Mouse (Mus musculus) liver, embryonic 11.5 days (tissue): ENCODE measurements around the gene Nfib. TPM values are rescaled to one million over a fixed set of nuclear protein-coding genes. Genes with fewer than 3 reads are reported as not detected.

Source experiments
- ATAC-seq: fragments of 200-750 bp; cut with Nextera tagmentation; replicated peaks from 2 replicates; pipeline ENCODE4 v1.8.0; 2017; ENCODE audit warnings: moderate number of reproducible peaks, mild to moderate bottlenecking, moderate TSS enrichment, moderate library complexity; ENCODE audit not compliant: low FRiP score
- DNase-seq: peaks from one replicate; pipeline ENCODE4 v3.0.0-alpha.2; 2017; ENCODE audit warnings: low spot score
- H3K27ac ChIP-seq: fragments of 300-500 bp; sonication (generic); 2 replicates; pipeline ENCODE4 v1.5.1; 2014; ENCODE audit warnings: mild to moderate bottlenecking, low read depth, low read length, control low read depth
- H3K27me3 ChIP-seq: fragments of 300-500 bp; sonication (generic); replicated peaks from 2 replicates; pipeline ENCODE4 v1.6.1; 2014; ENCODE audit warnings: low read length, mixed read lengths; ENCODE audit not compliant: control insufficient read depth, insufficient read depth
- H3K36me3 ChIP-seq: fragments of 300-500 bp; sonication (generic); 2 replicates; pipeline ENCODE4 v1.6.1; 2014; ENCODE audit warnings: mild to moderate bottlenecking, low read length, moderate library complexity, mixed read lengths; ENCODE audit not compliant: control insufficient read depth, insufficient read depth
- H3K4me1 ChIP-seq: fragments of 300-500 bp; sonication (generic); replicated peaks from 2 replicates; pipeline ENCODE4 v1.6.1; 2014; ENCODE audit warnings: low read length, mixed read lengths; ENCODE audit not compliant: control insufficient read depth, insufficient read depth
- H3K4me2 ChIP-seq: fragments of 300-500 bp; sonication (generic); 2 replicates; pipeline ENCODE4 v1.6.1; 2014; ENCODE audit warnings: mild to moderate bottlenecking, control low read depth, moderate library complexity
- H3K4me3 ChIP-seq: fragments of 300-500 bp; sonication (generic); 2 replicates; pipeline ENCODE4 v1.5.1; 2014; ENCODE audit warnings: low read depth, low read length, control low read depth
- H3K9ac ChIP-seq: fragments of 300-500 bp; sonication (generic); 2 replicates; pipeline ENCODE4 v1.6.1; 2014; ENCODE audit warnings: low read depth, low read length, control low read depth
- H3K9me3 ChIP-seq: fragments of 300-500 bp; sonication (generic); 2 replicates; pipeline ENCODE4 v1.6.1; 2016; ENCODE audit warnings: low read length, inconsistent platforms, mixed read lengths; ENCODE audit not compliant: control insufficient read depth
- WGBS: fragments of 180-500 bp; shearing (Covaris S2); extraction: QIAGEN DNeasy Blood & Tissue Kit; methylation state at CpG from one replicate; pipeline ENCODE4 v1.1.7; 2014; 5-methylcytosine and 5-hydroxymethylcytosine counted together
- polyA plus RNA-seq: library from polyadenylated mRNA; unstranded; fragments of >200 nt; fragmentation: Nextera tagmentation; extraction: Ambion mirVana; gene quantifications from 2 replicates; pipeline ENCODE4 v1.2.1, GENCODE M21; 2014

Gene Nfib
- polyA plus RNA-seq, 1 experiment from 2014 or later, result 26.9 TPM

DNA sequence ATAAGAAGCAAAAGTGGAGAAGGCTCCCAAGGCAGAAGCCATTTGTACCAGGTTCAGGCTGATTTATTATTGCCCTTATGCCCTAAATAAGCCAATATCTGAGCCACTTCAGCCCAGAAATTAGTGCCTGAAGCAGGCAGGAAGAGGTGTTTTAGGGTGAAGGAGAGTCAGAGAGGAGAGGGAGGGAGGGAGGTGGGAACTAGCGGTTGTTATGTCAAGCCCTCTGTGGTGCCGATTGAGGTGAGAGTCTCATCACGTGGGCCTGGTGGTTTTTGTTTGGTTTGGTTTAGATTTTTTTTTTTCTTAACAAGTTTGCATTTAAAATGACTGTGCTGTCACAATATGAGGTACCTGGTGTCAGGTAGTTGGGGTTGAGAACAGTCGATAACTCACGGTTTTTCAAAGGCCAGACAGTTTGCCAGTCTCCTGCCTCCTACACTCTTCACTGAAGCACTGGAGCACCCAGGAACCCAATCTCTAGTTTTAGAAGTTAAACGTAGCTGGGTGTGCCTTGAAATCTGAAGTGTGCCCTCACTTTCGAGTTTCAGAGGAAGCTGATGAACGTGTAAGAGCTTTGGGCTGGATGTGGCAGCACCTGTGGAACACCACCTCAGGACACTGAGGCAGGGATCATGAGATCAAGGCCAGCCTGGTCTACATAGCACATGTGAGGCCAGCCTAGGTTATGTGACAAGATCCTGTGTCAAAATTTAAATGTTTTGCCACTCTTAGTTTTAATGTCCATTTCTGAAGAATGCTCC, 81.1 kb downstream of the Nfib start:
- Histone ChIP-seq H3K9ac (no peak overlapping the region), H3K27ac (no peak overlapping the region), H3K4me1 (peaks cover 18% of the 10 kb centered on the region), H3K36me3 (no peaks in the 10 kb centered on the region), H3K4me2 (no peak overlapping the region), H3K9me3 (no peaks in the 10 kb centered on the region), H3K27me3 (no peaks in the 10 kb centered on the region), H3K4me3 (no peak overlapping the region)
- ATAC-seq (no peak), DNase-seq (no peak)
- WGBS, result 67% methylated on average over 8 of the region's 8 CpGs

DNA sequence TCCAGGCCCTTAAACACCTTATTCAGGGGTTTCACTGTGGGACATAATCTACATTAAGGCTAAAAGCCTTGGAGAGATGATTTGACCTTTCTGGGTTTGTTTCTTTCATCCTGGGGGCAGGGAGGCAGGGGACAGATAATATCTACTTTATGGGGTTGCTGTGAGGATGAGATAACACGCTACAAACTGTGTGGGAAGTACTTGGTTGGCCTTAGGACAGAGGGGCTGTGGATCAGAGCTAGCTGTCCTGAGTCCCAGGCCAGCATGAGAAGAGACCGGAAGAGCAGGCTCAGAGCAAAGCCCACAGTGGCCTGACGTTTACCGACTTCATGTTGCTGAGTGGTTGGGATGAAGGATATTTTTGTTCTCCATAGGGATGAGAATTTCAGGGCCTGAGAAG, 81.7 kb downstream of the Nfib start:
- no peak overlapping the region for H3K4me3 ChIP-seq
- H3K27ac ChIP-seq, result no peak overlapping the region
- WGBS, result 44% methylated on average over 4 of the region's 4 CpGs
- H3K36me3 ChIP-seq, result no peaks in the 10 kb centered on the region
- H3K9ac ChIP-seq, result no peak overlapping the region
- no peaks in the 10 kb centered on the region for H3K9me3 ChIP-seq
- no peak for DNase-seq
- H3K27me3 ChIP-seq, result no peaks in the 10 kb centered on the region
- H3K4me1 ChIP-seq, result peaks cover 18% of the 10 kb centered on the region
- ATAC-seq, result no peak
- H3K4me2 ChIP-seq, result no peak overlapping the region

DNA sequence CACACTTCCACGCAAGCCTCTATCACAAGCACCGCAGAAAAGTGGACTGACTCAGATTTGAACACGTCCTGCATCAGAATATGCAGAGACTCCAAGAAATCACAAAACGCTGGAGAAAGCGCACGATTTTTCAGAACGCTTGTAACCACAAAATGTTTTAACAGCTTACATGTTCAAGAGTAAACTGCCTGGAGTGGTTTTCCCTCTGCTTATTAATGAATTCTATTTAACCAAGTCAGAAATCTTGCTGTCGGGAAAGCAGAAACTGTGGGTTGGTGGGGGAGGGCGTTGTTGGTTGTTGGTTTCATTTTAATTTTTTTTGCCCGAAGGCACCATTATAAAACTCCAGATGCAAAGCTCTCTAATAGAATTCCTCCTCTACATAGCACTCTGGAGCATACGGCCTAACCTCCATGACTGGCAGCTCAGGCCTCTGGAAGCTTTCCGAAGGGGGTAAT, 82.4 kb downstream of the Nfib start:
- H3K4me1 ChIP-seq, result peaks cover 18% of the 10 kb centered on the region
- H3K36me3 ChIP-seq, result no peaks in the 10 kb centered on the region
- no peak overlapping the region for H3K9ac ChIP-seq
- peak overlapping the region; percentile 19; the same call in 1 of the 2 replicates for H3K27ac ChIP-seq
- H3K9me3 ChIP-seq, result no peaks in the 10 kb centered on the region
- WGBS, result 77% methylated on average over 12 of the region's 12 CpGs
- DNase-seq, result no peak
- H3K4me3 ChIP-seq, result no peak overlapping the region
- H3K4me2 ChIP-seq, result no peak overlapping the region
- no peaks in the 10 kb centered on the region for H3K27me3 ChIP-seq
- ATAC-seq, result no peak

DNA sequence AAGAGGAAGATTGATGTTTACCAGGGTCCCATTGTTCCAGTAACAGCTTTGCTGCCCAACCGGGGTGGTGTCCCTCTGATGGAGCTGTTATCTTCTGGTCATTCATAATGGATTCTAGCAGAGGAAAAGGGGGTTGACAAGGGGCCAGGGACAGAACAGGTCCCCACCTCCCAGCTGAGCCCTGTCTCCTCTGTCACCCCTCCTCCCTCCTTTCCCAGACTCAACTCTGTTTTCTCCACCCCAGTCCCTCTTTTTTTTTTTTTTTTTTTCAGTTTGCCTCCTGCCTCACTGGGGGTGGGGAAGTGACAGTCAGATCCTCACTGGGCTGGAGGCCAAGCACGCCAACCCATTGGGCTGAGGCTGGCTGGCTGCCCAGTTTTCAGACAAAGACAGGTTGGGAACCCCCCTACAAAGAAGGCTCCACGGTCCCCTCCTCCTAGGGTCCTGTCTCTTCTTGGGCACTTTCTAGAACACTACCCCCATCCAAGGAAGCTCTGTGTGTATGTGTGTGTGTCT, 83.2 kb downstream of the Nfib start:
- Histone ChIP-seq H3K36me3 (no peaks in the 10 kb centered on the region), H3K27me3 (no peaks in the 10 kb centered on the region), H3K4me3 (no peak overlapping the region), H3K9me3 (no peaks in the 10 kb centered on the region), H3K27ac (peak overlapping the region; percentile 5; the same call in 1 of the 2 replicates), H3K9ac (no peak overlapping the region), H3K4me1 (peaks cover 18% of the 10 kb centered on the region), H3K4me2 (0 out of 2 replicates have a peak overlapping the region, but pooled peaks have one; percentile 22)
- ATAC-seq, result peak; percentile 41
- 13% methylated on average over 3 of the region's 3 CpGs for WGBS
- no peak for DNase-seq

DNA sequence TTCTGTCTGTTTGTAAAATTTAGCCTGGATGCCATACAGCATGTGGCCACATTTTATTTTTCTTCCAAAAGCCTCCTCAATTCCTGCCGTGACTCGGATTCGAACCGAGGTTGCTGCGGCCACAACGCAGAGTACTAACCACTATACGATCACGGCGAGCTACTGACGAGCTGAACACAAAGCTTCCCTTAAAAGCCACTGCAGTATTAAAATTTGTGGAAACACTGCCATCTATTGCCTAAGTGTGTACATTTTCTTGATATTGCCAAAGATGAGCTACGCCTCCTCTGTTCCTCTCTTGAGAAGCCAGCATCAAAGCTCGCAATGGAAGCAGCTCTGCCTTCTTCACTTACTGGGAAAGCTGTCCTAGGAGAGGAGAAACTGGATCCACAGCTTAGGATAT, 86.0 kb downstream of the Nfib start:
- no peak overlapping the region for H3K9ac ChIP-seq
- no peak overlapping the region for H3K27ac ChIP-seq
- 52% methylated on average over 12 of the region's 12 CpGs for WGBS
- no peaks in the 10 kb centered on the region for H3K27me3 ChIP-seq
- H3K4me1 ChIP-seq, result peaks cover 18% of the 10 kb centered on the region
- DNase-seq (no peak), ATAC-seq (peak; percentile 42; the same call in 1 of the 2 replicates)
- no peaks in the 10 kb centered on the region for H3K9me3 ChIP-seq
- no peak overlapping the region for H3K4me2 ChIP-seq
- no peaks in the 10 kb centered on the region for H3K36me3 ChIP-seq
- H3K4me3 ChIP-seq, result no peak overlapping the region

DNA sequence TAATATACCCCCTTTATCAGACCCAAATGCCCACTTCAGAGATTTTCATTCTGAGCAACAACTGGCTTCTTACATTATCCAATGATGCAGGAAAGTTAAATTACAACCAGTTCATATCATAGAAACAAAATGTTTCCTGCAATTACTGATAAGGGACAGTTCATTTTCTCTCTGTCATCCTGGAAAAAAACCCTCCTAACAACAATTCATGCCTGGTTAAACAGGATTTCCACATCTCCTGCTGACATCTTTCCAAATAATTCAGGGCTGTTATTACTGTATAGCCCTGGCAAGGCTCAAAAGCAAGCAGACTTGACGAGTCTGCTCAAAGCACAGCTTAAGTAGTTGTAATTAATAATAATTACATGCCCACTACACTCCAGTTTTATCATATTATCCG, 86.5 kb downstream of the Nfib start:
- no peak for ATAC-seq
- H3K4me1 ChIP-seq, result peaks cover 18% of the 10 kb centered on the region

DNA sequence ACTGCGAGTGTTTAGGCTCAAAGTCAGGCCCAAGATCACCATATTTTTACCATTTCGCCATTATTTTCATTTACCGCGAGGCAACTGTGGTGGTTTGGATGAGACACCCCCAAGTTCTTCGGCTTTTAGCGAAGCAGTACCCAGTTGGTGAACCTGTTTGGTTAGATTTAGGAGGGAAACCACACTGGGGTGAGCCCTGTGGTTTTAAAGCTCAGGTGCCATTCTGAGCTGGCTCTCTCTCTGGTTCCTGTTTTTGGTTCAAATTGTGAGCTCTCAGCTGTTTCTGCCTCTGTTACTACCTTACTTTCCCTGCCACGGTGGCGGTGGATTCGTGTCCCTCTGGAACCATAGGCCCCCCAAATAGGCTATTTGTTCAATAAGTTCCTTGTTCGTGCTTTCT, 88.3 kb downstream of the Nfib start:
- Histone ChIP-seq H3K9ac (no peak overlapping the region), H3K9me3 (no peaks in the 10 kb centered on the region), H3K4me3 (no peak overlapping the region), H3K4me2 (no peak overlapping the region), H3K27ac (no peak overlapping the region), H3K27me3 (no peaks in the 10 kb centered on the region), H3K36me3 (no peaks in the 10 kb centered on the region), H3K4me1 (peaks cover 7% of the 10 kb centered on the region; the same call in 1 of the 2 replicates)
- no peak for ATAC-seq
- no peak for DNase-seq
- 79% methylated on average over 10 of the region's 10 CpGs for WGBS

More for the DNA sequence above, 86.5 kb downstream of the Nfib start:
- H3K4me3 ChIP-seq, result no peak overlapping the region
- 57% methylated on average over 2 of the region's 2 CpGs for WGBS
- H3K27ac ChIP-seq, result no peak overlapping the region
- H3K4me2 ChIP-seq, result no peak overlapping the region
- H3K36me3 ChIP-seq, result no peaks in the 10 kb centered on the region
- H3K27me3 ChIP-seq, result no peaks in the 10 kb centered on the region
- no peak for DNase-seq
- no peaks in the 10 kb centered on the region for H3K9me3 ChIP-seq
- no peak overlapping the region for H3K9ac ChIP-seq

DNA sequence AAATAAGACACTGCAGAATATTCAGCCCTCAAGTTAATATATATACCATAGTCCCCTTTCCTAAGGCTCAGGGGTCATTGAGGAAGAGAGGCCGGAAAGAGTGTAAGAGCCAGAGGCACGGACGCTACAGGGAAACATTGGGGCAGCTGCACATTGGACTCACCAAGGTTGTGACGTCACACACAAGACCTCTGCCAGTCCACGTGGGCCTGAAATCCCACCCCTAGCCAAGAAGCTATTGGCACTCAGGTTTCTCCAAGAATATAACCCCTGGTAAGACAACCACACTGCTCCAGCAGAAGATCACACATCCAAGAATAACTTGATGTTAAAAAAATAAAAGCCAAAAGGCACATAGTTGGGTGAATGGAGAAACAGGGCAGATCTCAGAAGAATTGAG, 89.8 kb downstream of the Nfib start:
- H3K27ac ChIP-seq, result no peak overlapping the region
- no peaks in the 10 kb centered on the region; the same call in 1 of the 2 replicates for H3K4me1 ChIP-seq
- H3K36me3 ChIP-seq, result no peaks in the 10 kb centered on the region
- no peak overlapping the region for H3K4me3 ChIP-seq
- WGBS, result 90% methylated on average over 5 of the region's 5 CpGs
- DNase-seq (no peak), ATAC-seq (no peak)
- no peaks in the 10 kb centered on the region for H3K27me3 ChIP-seq
- no peaks in the 10 kb centered on the region for H3K9me3 ChIP-seq
- no peak overlapping the region for H3K4me2 ChIP-seq
- H3K9ac ChIP-seq, result no peak overlapping the region

DNA sequence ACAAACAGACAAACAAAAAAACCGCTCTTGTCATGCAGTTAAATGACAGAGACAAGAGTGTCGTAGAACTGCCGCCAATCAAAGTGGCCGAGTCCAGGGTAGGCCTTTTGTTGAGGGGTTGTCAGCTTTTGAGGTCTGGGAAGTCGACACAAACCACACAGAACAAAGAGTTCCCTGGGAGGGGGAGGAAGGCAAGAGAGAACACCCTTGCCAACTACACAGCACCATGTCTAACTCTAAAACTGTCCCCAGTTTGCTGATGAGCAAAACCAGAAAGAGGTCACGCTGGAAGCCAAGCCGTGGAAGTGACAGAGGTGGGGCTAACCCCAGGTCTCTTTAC, 91.1 kb downstream of the Nfib start:
- no peak overlapping the region for H3K4me3 ChIP-seq
- no peaks in the 10 kb centered on the region for H3K27me3 ChIP-seq
- H3K27ac ChIP-seq, result no peak overlapping the region
- H3K9me3 ChIP-seq, result no peaks in the 10 kb centered on the region
- H3K4me2 ChIP-seq, result no peak overlapping the region
- H3K4me1 ChIP-seq, result no peaks in the 10 kb centered on the region; the same call in 1 of the 2 replicates
- H3K36me3 ChIP-seq, result no peaks in the 10 kb centered on the region
- 48% methylated on average over 7 of the region's 7 CpGs for WGBS
- ATAC-seq (no peak), DNase-seq (no peak)
- no peak overlapping the region for H3K9ac ChIP-seq
